Mouse (Mus musculus) forebrain, postnatal 0 days (tissue): ENCODE results near the gene Ptpn13. TPM values are rescaled to one million over a fixed set of nuclear protein-coding genes. Genes with fewer than 3 reads are reported as not detected.

Source experiments
- ATAC-seq: fragments of 200-750 bp; cut with Nextera tagmentation; 2 replicates; pipeline ENCODE4 v1.8.0; 2017; ENCODE audit warnings: mild to moderate bottlenecking, moderate library complexity
- DNase-seq: peaks from one replicate; pipeline ENCODE4 v3.0.0-alpha.2; 2015
- H3K27ac ChIP-seq: fragments of 300-500 bp; sonication (generic); 2 replicates; pipeline ENCODE4 v1.5.1; 2014; ENCODE audit warnings: low read depth, mild to moderate bottlenecking, antibody characterized with exemption, low read length, moderate library complexity, mixed read lengths
- H3K27me3 ChIP-seq: fragments of 300-500 bp; sonication (generic); 2 replicates; pipeline ENCODE4 v1.6.1; 2014; ENCODE audit warnings: mild to moderate bottlenecking, low read length, mixed read lengths; ENCODE audit not compliant: insufficient read depth
- H3K36me3 ChIP-seq: fragments of 300-500 bp; sonication (generic); 2 replicates; pipeline ENCODE4 v1.6.1; 2014; ENCODE audit warnings: mild to moderate bottlenecking, moderate library complexity; ENCODE audit not compliant: insufficient read depth
- H3K4me1 ChIP-seq: fragments of 300-500 bp; sonication (generic); 2 replicates; pipeline ENCODE4 v1.6.1; 2014; ENCODE audit warnings: antibody characterized with exemption; ENCODE audit not compliant: insufficient read depth
- H3K4me2 ChIP-seq: fragments of 300-500 bp; sonication (generic); 2 replicates; pipeline ENCODE4 v1.6.1; 2014; ENCODE audit warnings: low read depth, mild to moderate bottlenecking, moderate library complexity
- H3K4me3 ChIP-seq: fragments of 300-500 bp; sonication (generic); 2 replicates; pipeline ENCODE4 v1.5.1; 2014; ENCODE audit warnings: low read depth, low read length, mixed read lengths
- H3K9ac ChIP-seq: fragments of 300-500 bp; sonication (generic); 2 replicates; pipeline ENCODE4 v1.6.1; 2014; ENCODE audit warnings: mild to moderate bottlenecking
- H3K9me3 ChIP-seq: fragments of 300-500 bp; sonication (generic); 2 replicates; pipeline ENCODE4 v1.6.1; 2016; ENCODE audit warnings: low read length
- CTCF ChIP-seq: sonication (generic); IDR thresholded peaks from 2 replicates; pipeline ENCODE4 v1.5.1; 2016; ENCODE audit warnings: antibody characterized with exemption, control low read depth, low read depth
- WGBS: fragments of 180-500 bp; shearing (Covaris S2); extraction: QIAGEN DNeasy Blood & Tissue Kit; methylation state at CpG from one replicate; pipeline ENCODE4 v1.1.7; 2014; 5-methylcytosine and 5-hydroxymethylcytosine counted together
- polyA plus RNA-seq: library from polyadenylated mRNA; unstranded; fragments of >200 nt; fragmentation: Nextera tagmentation; extraction: Ambion mirVana; gene quantifications from 2 replicates; pipeline ENCODE4 v1.2.1, GENCODE M21; 2015
- total RNA-seq: library from RNA; depleted of rRNA; stranded (reverse); fragments of >200 nt; gene quantifications from 2 replicates; pipeline ENCODE4 v1.2.3, GENCODE M21; 2014

Gene Ptpn13
- total and polyA plus RNA-seq, 2 experiments from 2014 or later: 1.8 to 16.2 TPM

DNA sequence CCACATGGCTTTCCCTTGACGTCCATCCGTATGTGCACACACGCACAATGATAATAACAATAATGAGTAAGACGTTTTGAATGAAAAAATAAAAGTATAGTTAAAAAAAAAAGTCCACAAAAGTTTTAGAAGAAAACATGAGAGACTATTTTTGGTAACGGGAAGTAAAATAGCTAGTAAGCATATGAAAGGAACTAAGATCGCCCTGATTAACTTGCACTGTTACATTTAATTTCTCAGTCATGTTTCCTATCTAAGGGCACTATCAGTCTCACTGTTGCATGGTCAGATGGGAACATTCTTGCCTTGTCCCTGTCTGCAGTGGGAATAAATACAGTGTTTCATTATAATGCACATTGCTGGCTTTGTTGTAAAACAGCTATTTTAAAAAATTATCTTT is 2.4 kb upstream of the Ptpn13 start:
- ATAC-seq (no peak), DNase-seq (no peak)
- 66% methylated on average over 6 of the region's 6 CpGs for WGBS
- 0 out of 2 replicates have a peak, but pooled peaks cover 3% of the 10 kb centered on the region for H3K27me3 ChIP-seq
- no peaks in the 10 kb centered on the region for H3K36me3 ChIP-seq
- no peak overlapping the region for H3K9ac ChIP-seq
- TF ChIP-seq CTCF: no peak
- H3K27ac ChIP-seq: no peak overlapping the region
- H3K4me3 ChIP-seq: no peak overlapping the region
- no peaks in the 10 kb centered on the region for H3K9me3 ChIP-seq
- no peak overlapping the region for H3K4me2 ChIP-seq
- no peaks in the 10 kb centered on the region for H3K4me1 ChIP-seq

GRCm38 (mm10) chr5:103423305-103423926 is 1.6 kb upstream of the Ptpn13 start:
- no peaks in the 10 kb centered on the region for H3K9me3 ChIP-seq
- H3K9ac ChIP-seq: no peak overlapping the region
- no peak overlapping the region for H3K4me3 ChIP-seq
- H3K4me1 ChIP-seq: no peaks in the 10 kb centered on the region
- no peak for ATAC-seq
- no peak overlapping the region for H3K4me2 ChIP-seq
- no peak for TF ChIP-seq CTCF
- no peak overlapping the region for H3K27ac ChIP-seq
- 0 out of 2 replicates have a peak, but pooled peaks cover 3% of the 10 kb centered on the region for H3K27me3 ChIP-seq
- WGBS: 31% methylated on average over 6 of the region's 6 CpGs
- DNase-seq: no peak
- H3K36me3 ChIP-seq: no peaks in the 10 kb centered on the region

- Histone ChIP-seq H3K9me3 (no peaks in the 10 kb centered on the region), H3K36me3 (no peaks in the 10 kb centered on the region), H3K9ac (no peak overlapping the region), H3K27ac (no peak overlapping the region), H3K27me3 (0 out of 2 replicates have a peak, but pooled peaks cover 3% of the 10 kb centered on the region), H3K4me2 (no peak overlapping the region), H3K4me3 (peak overlapping the region; percentile 71; the same call in 1 of the 2 replicates), H3K4me1 (no peaks in the 10 kb centered on the region)
- 28% methylated on average over 5 of the region's 5 CpGs for WGBS
- DNase-seq (no peak), ATAC-seq (no peak)
- no peak for TF ChIP-seq CTCF
These were observed 1.1 kb upstream of the Ptpn13 start for GRCm38 (mm10) chr5:103423927-103424315.

DNA sequence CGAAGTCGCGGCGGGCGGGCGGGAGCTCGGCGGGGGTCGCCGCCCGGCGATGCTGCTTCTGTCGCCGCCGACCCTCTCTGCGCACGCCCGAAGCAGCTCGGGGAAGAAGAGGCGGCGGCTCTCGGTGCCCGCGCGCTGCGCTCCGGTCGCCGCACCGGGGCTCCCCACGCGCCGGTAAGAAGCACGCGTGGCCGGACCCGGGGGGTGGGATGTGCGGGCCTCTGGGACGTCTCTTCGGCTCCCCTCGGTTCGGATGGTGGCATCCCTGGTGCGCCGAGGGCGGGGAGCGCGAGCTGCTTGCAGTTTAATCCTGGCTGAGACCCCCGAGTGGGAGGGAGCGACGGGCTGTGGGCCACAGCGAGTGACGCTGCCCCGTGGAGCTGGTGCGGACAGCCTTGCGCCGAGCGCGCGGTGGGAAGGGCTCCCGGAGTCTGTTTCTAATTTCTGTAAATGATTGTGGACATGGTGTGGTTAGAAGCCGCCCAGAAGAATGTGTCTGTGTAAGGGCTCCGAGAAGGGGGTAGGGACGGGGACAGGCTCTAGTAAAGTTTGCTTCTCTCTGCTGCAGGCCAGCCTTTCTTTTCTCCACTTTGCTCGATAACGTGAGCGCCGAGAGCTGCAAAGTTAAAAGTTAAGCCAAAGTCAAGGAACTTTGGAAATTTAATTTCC is 505 bp downstream of the Ptpn13 start:
- H3K4me3 ChIP-seq: peak overlapping the region; percentile 71
- H3K27me3 ChIP-seq: 0 out of 2 replicates have a peak, but pooled peaks cover 3% of the 10 kb centered on the region
- under 1% methylated on average over 58 of the region's 67 CpGs for WGBS
- ATAC-seq: peak; percentile 44
- peak overlapping the region; percentile 56 for H3K9ac ChIP-seq
- no peaks in the 10 kb centered on the region for H3K9me3 ChIP-seq
- H3K27ac ChIP-seq: peak overlapping the region; percentile 35; the same call in 1 of the 2 replicates
- H3K4me2 ChIP-seq: peak overlapping the region; percentile 95
- DNase-seq: peak; percentile 44
- TF ChIP-seq CTCF: no peak
- no peaks in the 10 kb centered on the region for H3K36me3 ChIP-seq
- no peaks in the 10 kb centered on the region for H3K4me1 ChIP-seq

GRCm38 (mm10) chr5:103426250-103426649 is 1.3 kb downstream of the Ptpn13 start:
- Histone ChIP-seq H3K9ac (no peak overlapping the region), H3K36me3 (no peaks in the 10 kb centered on the region), H3K27ac (no peak overlapping the region), H3K4me3 (peak overlapping the region; percentile 71), H3K4me2 (peak overlapping the region; percentile 95), H3K9me3 (no peaks in the 10 kb centered on the region), H3K27me3 (0 out of 2 replicates have a peak, but pooled peaks cover 3% of the 10 kb centered on the region), H3K4me1 (no peaks in the 10 kb centered on the region)
- TF ChIP-seq CTCF: no peak
- ATAC-seq (no peak), DNase-seq (no peak)
- WGBS: 20% methylated on average over 9 of the region's 9 CpGs

GRCm38 (mm10) chr5:103430986-103431385 is 6.0 kb downstream of the Ptpn13 start:
- no peak overlapping the region for H3K9ac ChIP-seq
- no peak for TF ChIP-seq CTCF
- no peak for DNase-seq
- no peaks in the 10 kb centered on the region for H3K9me3 ChIP-seq
- H3K4me3 ChIP-seq: no peak overlapping the region
- 83% methylated on average over 3 of the region's 3 CpGs for WGBS
- no peak overlapping the region for H3K27ac ChIP-seq
- ATAC-seq: no peak
- H3K4me1 ChIP-seq: no peaks in the 10 kb centered on the region
- 0 out of 2 replicates have a peak, but pooled peaks cover 1% of the 10 kb centered on the region for H3K27me3 ChIP-seq
- no peak overlapping the region for H3K4me2 ChIP-seq
- H3K36me3 ChIP-seq: no peaks in the 10 kb centered on the region

GRCm38 (mm10) chr5:103431479-103431878 is 6.5 kb downstream of the Ptpn13 start:
- 62% methylated on average over 3 of the region's 3 CpGs for WGBS
- no peaks in the 10 kb centered on the region for H3K36me3 ChIP-seq
- no peak overlapping the region for H3K9ac ChIP-seq
- no peak overlapping the region for H3K27ac ChIP-seq
- ATAC-seq (no peak), DNase-seq (no peak)
- no peaks in the 10 kb centered on the region for H3K27me3 ChIP-seq
- H3K4me3 ChIP-seq: no peak overlapping the region
- H3K4me2 ChIP-seq: no peak overlapping the region
- H3K4me1 ChIP-seq: no peaks in the 10 kb centered on the region
- no peak for TF ChIP-seq CTCF
- no peaks in the 10 kb centered on the region for H3K9me3 ChIP-seq
